In genomic region chr4:119029091-119029490, GRCm38 (mm10) we compare ENCODE assay signal across 22 mouse cellular contexts.
DNase-seq lines count a peak whose midpoint lies in the region; ATAC-seq and TF ChIP-seq lines count a peak whose summit lies in the region.
"Had no signal": no experiment of that assay in that cellular context is flagged by ENCODE, and none has a peak within 500 bp of the region (broad histone marks: within the 10 kb centered on the region; RNA-seq: fewer than 3 reads in every experiment).

No protein-coding gene starts in this region.

- peaks cover 51% of the 10 kb centered on the region for H3K4me1 ChIP-seq in heart, embryonic 10.5 days
- peaks cover 35% of the 10 kb centered on the region for H3K4me1 ChIP-seq in hindbrain, embryonic 10.5 days (replicated peaks)
- H3K4me1 ChIP-seq in hindbrain, embryonic 11.5 days (replicated peaks; ENCODE audit: control insufficient read depth, insufficient read depth, low read length): peaks cover 3% of the 10 kb centered on the region
- peaks cover 69 to 83% of the 10 kb centered on the region in 2 experiments for H3K4me1 ChIP-seq in liver, embryonic 14.5 days (replicated peaks; ENCODE audit: control insufficient read depth in 2 of 2, insufficient read depth in 2 of 2, low read length in 1 of 2)

- H3K9ac ChIP-seq in hindbrain, embryonic 11.5 days (ENCODE audit: low read depth, low read length): no peak overlapping the region
- peak overlapping the region; percentile 38 for H3K9ac ChIP-seq in liver, embryonic 14.5 days (replicated peaks)
- H3K9ac ChIP-seq: forebrain, postnatal 0 days; lung, embryonic 14.5 days; neural tube, embryonic 15.5 days; stomach, embryonic 15.5 days had no signal

- H3K4me2 ChIP-seq in hindbrain, embryonic 11.5 days (replicated peaks; ENCODE audit: low read depth, low read length): no peak overlapping the region
- H3K4me2 ChIP-seq in liver, embryonic 14.5 days (ENCODE audit: low read depth): peak overlapping the region; percentile 59
- H3K4me2 ChIP-seq: lung, embryonic 14.5 days; neural tube, embryonic 15.5 days; stomach, embryonic 15.5 days had no signal

- H3K9me3 ChIP-seq in heart, embryonic 10.5 days: no peaks in the 10 kb centered on the region
- H3K9me3 ChIP-seq in hindbrain, embryonic 10.5 days: no peaks in the 10 kb centered on the region
- H3K9me3 ChIP-seq in hindbrain, embryonic 11.5 days (ENCODE audit: control insufficient read depth, low read length): no peaks in the 10 kb centered on the region
- no peaks in the 10 kb centered on the region for H3K9me3 ChIP-seq in liver, embryonic 14.5 days (ENCODE audit: control insufficient read depth, low read length)
- H3K9me3 ChIP-seq: neural tube, embryonic 15.5 days; stomach, embryonic 15.5 days had no signal

- no peak overlapping the region for H3K4me3 ChIP-seq in heart, embryonic 10.5 days
- H3K4me3 ChIP-seq in hindbrain, embryonic 10.5 days: no peak overlapping the region
- no peak overlapping the region for H3K4me3 ChIP-seq in hindbrain, embryonic 11.5 days (ENCODE audit: low read depth, low read length)
- H3K4me3 ChIP-seq in liver, embryonic 14.5 days (ENCODE audit: insufficient read depth in 1 of 2, low read depth in 2 of 2, low read length in 2 of 2): peak overlapping the region in 1 of 2 experiments; percentile 10; a peak in 1 of 4 replicates
- H3K4me3 ChIP-seq: neural tube, embryonic 15.5 days; stomach, embryonic 15.5 days had no signal

- H3K27me3 ChIP-seq in heart, embryonic 10.5 days (ENCODE audit: insufficient read depth, poor library complexity, severe bottlenecking): no peaks in the 10 kb centered on the region
- H3K27me3 ChIP-seq in hindbrain, embryonic 10.5 days (ENCODE audit: insufficient read depth, poor library complexity, severe bottlenecking): no peaks in the 10 kb centered on the region
- no peaks in the 10 kb centered on the region for H3K27me3 ChIP-seq in hindbrain, embryonic 11.5 days (ENCODE audit: control insufficient read depth, insufficient read depth, low read length)
- 0 out of 2 replicates have a peak, but pooled peaks cover 3% of the 10 kb centered on the region for H3K27me3 ChIP-seq in liver, embryonic 14.5 days (ENCODE audit: control insufficient read depth, insufficient read depth, low read length)
- H3K27me3 ChIP-seq: stomach, embryonic 15.5 days had no signal

- no peaks in the 10 kb centered on the region for H3K36me3 ChIP-seq in heart, embryonic 10.5 days
- H3K36me3 ChIP-seq in hindbrain, embryonic 10.5 days: no peaks in the 10 kb centered on the region
- H3K36me3 ChIP-seq in hindbrain, embryonic 11.5 days (ENCODE audit: control insufficient read depth, insufficient read depth, low read length): no peaks in the 10 kb centered on the region
- no peaks in the 10 kb centered on the region for H3K36me3 ChIP-seq in liver, embryonic 14.5 days (replicated peaks; ENCODE audit: control insufficient read depth, insufficient read depth, low read depth)
- H3K36me3 ChIP-seq: neural tube, embryonic 15.5 days; stomach, embryonic 15.5 days had no signal

- 37% methylated on average over 7 of the region's 7 CpGs for WGBS in heart, embryonic 10.5 days
- WGBS in hindbrain, embryonic 10.5 days: 57% methylated on average over 7 of the region's 7 CpGs
- 37% methylated on average over 7 of the region's 7 CpGs for WGBS in hindbrain, embryonic 11.5 days
- WGBS in liver, embryonic 14.5 days (ENCODE audit: insufficient replicate concordance): 41% methylated on average over 7 of the region's 7 CpGs

- no peak for DNase-seq in heart, embryonic 10.5 days (ENCODE audit: low spot score)
- DNase-seq in heart, adult 18-20 months: no peak
- DNase-seq in hindbrain, embryonic 10.5 days (ENCODE audit: low spot score): no peak
- DNase-seq in hindbrain, embryonic 11.5 days (ENCODE audit: low spot score): no peak
- peak in 1 of 3 experiments; percentile 55 for DNase-seq in liver, embryonic 14.5 days (ENCODE audit: low read depth in 3 of 3, low spot score in 3 of 3)
- no peak for DNase-seq in natural killer cell, adult 2 months (ENCODE audit: low spot score in 2 of 2)
- no peak for DNase-seq in spleen, postnatal 4 days (ENCODE audit: low spot score in 2 of 2)
- DNase-seq: cerebellum, adult 18-20 months; forebrain, postnatal 0 days; gastrocnemius, postnatal 10 days; kidney, adult 8-10 months; kidney, postnatal 4 days; layer of hippocampus, postnatal 36 days; left cerebral cortex, postnatal 4 days; lung, embryonic 14.5 days; midbrain, embryonic 14.5 days; retina, postnatal 1 day; right cerebral cortex, postnatal 14 days had no signal

- no peak for ATAC-seq in hindbrain, embryonic 11.5 days (ENCODE audit: low FRiP score)
- peak; percentile 7; the same call in 1 of the 2 replicates for ATAC-seq in liver, embryonic 14.5 days (ENCODE audit: insufficient read depth)
- ATAC-seq: CD4-positive, CD25-positive, alpha-beta regulatory T cell, adult 4 months; forebrain, postnatal 0 days had no signal

- no peak for TF ChIP-seq EP300 in liver, embryonic 14.5 days (IDR thresholded peaks at IDR 0.05; ENCODE audit: low read depth)

- no peak for TF ChIP-seq CTCF in liver, embryonic 14.5 days (IDR thresholded peaks at IDR 0.05; ENCODE audit: low read depth)

- H3K27ac ChIP-seq in heart, embryonic 10.5 days: peak overlapping the region; percentile 80
- H3K27ac ChIP-seq in hindbrain, embryonic 10.5 days: peak overlapping the region; percentile 43
- H3K27ac ChIP-seq in hindbrain, embryonic 11.5 days (ENCODE audit: low read depth, low read length): no peak overlapping the region
- H3K27ac ChIP-seq in liver, embryonic 14.5 days: peak overlapping the region; percentile 98
- H3K27ac ChIP-seq: kidney, postnatal 0 days; neural tube, embryonic 15.5 days; stomach, embryonic 15.5 days had no signal
